Mouse (Mus musculus) forebrain, embryonic 11.5 days (tissue): Measurements from ENCODE around the gene Prkca. TPM values are rescaled to one million over a fixed set of nuclear protein-coding genes. Genes with fewer than 3 reads are reported as not detected.

ENCODE experiments used
- ATAC-seq: fragments of 200-750 bp; cut with Nextera tagmentation; replicated peaks from 2 replicates; pipeline ENCODE4 v1.8.0; 2017; ENCODE audit warnings: moderate TSS enrichment; ENCODE audit not compliant: low FRiP score
- DNase-seq: peaks from one replicate; pipeline ENCODE4 v3.0.0-alpha.2; 2017; ENCODE audit warnings: low spot score
- H3K27ac ChIP-seq: fragments of 300-500 bp; sonication (generic); 2 replicates; pipeline ENCODE4 v1.5.1; 2014; ENCODE audit warnings: low read depth, low read length
- H3K27me3 ChIP-seq: fragments of 300-500 bp; sonication (generic); 2 replicates; pipeline ENCODE4 v1.6.1; 2014; ENCODE audit warnings: mild to moderate bottlenecking, low read length, mixed read lengths; ENCODE audit not compliant: control insufficient read depth, insufficient read depth
- H3K36me3 ChIP-seq: fragments of 300-500 bp; sonication (generic); 2 replicates; pipeline ENCODE4 v1.6.1; 2014; ENCODE audit warnings: mild to moderate bottlenecking, low read length, moderate library complexity, mixed read lengths; ENCODE audit not compliant: control insufficient read depth, insufficient read depth
- H3K4me1 ChIP-seq: fragments of 300-500 bp; sonication (generic); replicated peaks from 2 replicates; pipeline ENCODE4 v1.6.1; 2014; ENCODE audit warnings: low read length, mixed read lengths; ENCODE audit not compliant: control insufficient read depth, insufficient read depth
- H3K4me2 ChIP-seq: fragments of 300-500 bp; sonication (generic); 2 replicates; pipeline ENCODE4 v1.6.1; 2014; ENCODE audit warnings: low read depth, mild to moderate bottlenecking, low read length, moderate library complexity, mixed read lengths; ENCODE audit not compliant: severe bottlenecking
- H3K4me3 ChIP-seq: fragments of 300-500 bp; sonication (generic); 2 replicates; pipeline ENCODE4 v1.5.1; 2014; ENCODE audit warnings: low read depth, low read length
- H3K9ac ChIP-seq: fragments of 300-500 bp; sonication (generic); 2 replicates; pipeline ENCODE4 v1.6.1; 2014; ENCODE audit warnings: low read length
- H3K9me3 ChIP-seq: fragments of 300-500 bp; sonication (generic); 2 replicates; pipeline ENCODE4 v1.6.1; 2016; ENCODE audit warnings: low read length, mixed read lengths; ENCODE audit not compliant: control insufficient read depth
- WGBS: fragments of 180-500 bp; shearing (Covaris S2); extraction: QIAGEN DNeasy Blood & Tissue Kit; methylation state at CpG from one replicate; pipeline ENCODE4 v1.1.7; 2014; 5-methylcytosine and 5-hydroxymethylcytosine counted together
- polyA plus RNA-seq: library from polyadenylated mRNA; unstranded; fragments of >200 nt; fragmentation: Nextera tagmentation; extraction: Ambion mirVana; gene quantifications from 2 replicates; pipeline ENCODE4 v1.2.1, GENCODE M21; 2014

Gene Prkca
- polyA plus RNA-seq, 1 experiment from 2014 or later, result 5.2 TPM

DNA sequence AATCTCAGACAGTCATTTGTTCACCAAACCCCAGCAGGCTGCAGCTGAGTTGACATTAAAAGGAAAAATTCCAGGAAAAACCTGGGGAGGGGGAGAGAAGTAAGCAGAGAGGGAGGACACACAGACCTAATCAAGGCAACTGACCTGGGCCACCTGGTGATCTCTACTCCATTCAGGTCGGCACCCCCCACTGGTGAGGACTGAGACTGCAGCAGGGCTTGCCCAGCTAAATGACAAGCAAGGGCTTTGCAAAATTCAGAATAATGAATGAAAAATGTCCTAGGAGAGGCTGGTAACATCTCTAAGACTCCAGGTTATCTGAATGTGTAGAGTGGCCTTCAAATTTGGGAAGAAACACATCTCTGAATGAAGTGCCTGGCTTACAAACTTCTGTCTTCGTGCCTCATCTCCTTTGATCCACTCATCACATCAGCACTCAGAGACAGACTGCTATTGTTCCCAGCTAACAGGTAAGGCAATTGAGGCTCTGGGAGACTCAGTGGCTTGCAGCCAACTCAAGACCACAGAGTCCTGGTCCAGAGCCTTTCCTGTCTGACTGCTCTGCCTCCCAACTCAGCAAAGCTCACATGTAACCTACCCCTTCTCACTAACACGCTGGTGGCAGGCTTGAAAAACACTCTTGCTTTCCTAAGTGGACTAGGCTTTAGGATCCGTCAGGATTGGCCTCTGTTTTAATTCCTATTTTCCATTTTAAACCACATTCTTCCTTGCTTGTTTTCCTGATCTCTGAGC is 208.1 kb downstream of the Prkca start:
- Histone ChIP-seq H3K9ac (no peak overlapping the region), H3K4me1 (no peaks in the 10 kb centered on the region; the same call in 1 of the 2 replicates), H3K27ac (no peak overlapping the region), H3K36me3 (no peaks in the 10 kb centered on the region), H3K4me3 (no peak overlapping the region), H3K9me3 (no peaks in the 10 kb centered on the region), H3K4me2 (no peak overlapping the region), H3K27me3 (no peaks in the 10 kb centered on the region)
- DNase-seq (peak; percentile 58), ATAC-seq (no peak)
- WGBS, result 28% methylated on average over 4 of the region's 4 CpGs

DNA sequence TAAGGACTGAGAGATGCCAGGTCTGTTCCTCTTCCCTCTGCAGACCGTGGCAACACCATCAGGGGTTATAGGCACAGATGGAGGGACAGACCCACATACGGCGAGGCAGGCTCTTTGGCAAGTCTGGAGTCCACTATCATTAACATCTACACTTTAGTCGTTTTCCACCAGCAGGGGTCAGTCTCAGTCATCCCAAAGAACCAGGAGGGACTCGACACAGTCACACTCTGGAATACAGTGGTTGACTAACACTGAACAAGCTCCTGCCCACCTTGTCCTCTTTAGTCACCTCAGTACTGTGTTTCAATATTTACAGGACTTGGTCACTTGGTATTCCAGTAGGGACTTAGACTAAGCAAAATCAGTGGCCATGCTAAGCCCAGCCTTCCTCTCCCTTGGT is 215.1 kb downstream of the Prkca start:
- no peaks in the 10 kb centered on the region for H3K36me3 ChIP-seq
- no peaks in the 10 kb centered on the region for H3K9me3 ChIP-seq
- no peaks in the 10 kb centered on the region for H3K4me1 ChIP-seq
- ATAC-seq (0 out of 2 replicates have a peak, but pooled peaks have one; percentile 33), DNase-seq (peak; percentile 70)
- no peak overlapping the region for H3K27ac ChIP-seq
- WGBS, result 47% methylated on average over 5 of the region's 5 CpGs
- no peak overlapping the region for H3K4me2 ChIP-seq
- no peak overlapping the region for H3K9ac ChIP-seq
- no peak overlapping the region for H3K4me3 ChIP-seq
- no peaks in the 10 kb centered on the region for H3K27me3 ChIP-seq

DNA sequence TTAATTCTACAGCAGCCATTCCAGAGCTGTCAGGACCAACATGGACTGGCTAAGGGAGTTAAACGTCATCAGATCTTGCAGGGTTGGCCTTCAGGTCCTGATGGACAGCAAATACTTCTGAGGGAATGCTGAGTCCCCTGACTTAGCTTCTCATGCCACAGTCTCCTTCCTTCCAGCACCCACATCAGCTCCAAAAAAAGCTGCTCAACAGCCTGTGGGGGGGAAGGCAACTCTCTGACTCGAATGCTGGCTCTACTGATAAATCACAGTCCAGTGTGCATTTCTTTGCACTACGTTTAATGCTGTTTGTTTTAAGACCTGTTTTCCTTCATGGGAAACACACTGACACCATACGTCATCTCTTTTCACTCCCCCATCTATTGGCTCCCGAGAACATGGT is 215.8 kb downstream of the Prkca start:
- H3K36me3 ChIP-seq, result no peaks in the 10 kb centered on the region
- H3K9me3 ChIP-seq, result no peaks in the 10 kb centered on the region
- no peak overlapping the region for H3K4me3 ChIP-seq
- DNase-seq, result no peak
- no peaks in the 10 kb centered on the region for H3K4me1 ChIP-seq
- ATAC-seq, result no peak
- no peak overlapping the region for H3K4me2 ChIP-seq
- no peak overlapping the region for H3K9ac ChIP-seq
- no peak overlapping the region for H3K27ac ChIP-seq
- WGBS, result 87% methylated on average over 5 of the region's 5 CpGs
- H3K27me3 ChIP-seq, result no peaks in the 10 kb centered on the region

DNA sequence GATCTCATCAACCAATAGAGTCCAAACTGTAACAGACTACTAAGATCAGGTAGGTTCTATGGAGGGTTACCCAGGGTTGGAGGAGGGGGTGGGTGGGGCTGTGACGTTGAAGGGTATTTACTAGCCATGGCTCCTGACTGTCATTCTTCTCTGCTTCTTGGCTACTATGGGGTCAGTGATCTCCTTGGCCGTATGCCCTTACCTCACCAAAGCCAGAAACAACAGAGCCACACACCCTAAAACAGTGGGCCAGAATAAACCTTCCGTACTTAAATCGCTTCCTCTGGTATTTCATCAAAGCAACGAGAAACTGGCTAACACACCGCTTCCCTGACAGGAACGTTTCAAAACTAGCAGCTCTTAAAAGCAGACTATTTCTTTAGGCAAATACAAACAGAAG is 221.2 kb downstream of the Prkca start:
- Histone ChIP-seq H3K9ac (no peak overlapping the region), H3K36me3 (no peaks in the 10 kb centered on the region), H3K9me3 (no peaks in the 10 kb centered on the region), H3K4me3 (no peak overlapping the region), H3K27ac (no peak overlapping the region), H3K4me2 (no peak overlapping the region), H3K4me1 (no peaks in the 10 kb centered on the region), H3K27me3 (no peaks in the 10 kb centered on the region)
- 90% methylated on average over 7 of the region's 7 CpGs for WGBS
- DNase-seq (no peak), ATAC-seq (no peak)

DNA sequence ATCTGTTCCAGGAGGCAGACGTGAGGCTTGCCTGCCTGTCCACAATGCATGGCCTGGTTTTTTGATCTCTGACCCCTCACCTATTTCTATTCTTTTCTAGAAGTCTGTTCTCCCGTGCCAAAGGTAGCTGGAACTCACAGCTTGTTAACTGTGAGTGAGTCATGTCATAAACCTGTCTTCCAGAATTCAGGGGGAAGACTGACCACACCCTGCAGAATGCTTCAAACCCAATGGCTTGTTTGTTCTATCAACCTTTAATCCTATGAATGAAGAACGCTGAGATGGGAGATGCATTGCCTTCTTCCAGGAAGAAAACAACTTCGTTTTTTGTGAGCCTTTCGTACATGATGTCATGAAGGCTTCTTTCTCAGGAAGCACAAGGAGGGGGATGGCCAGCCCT is 223.0 kb downstream of the Prkca start:
- Histone ChIP-seq H3K4me2 (no peak overlapping the region), H3K9me3 (no peaks in the 10 kb centered on the region), H3K27me3 (no peaks in the 10 kb centered on the region), H3K27ac (no peak overlapping the region), H3K4me3 (no peak overlapping the region), H3K36me3 (no peaks in the 10 kb centered on the region), H3K9ac (no peak overlapping the region), H3K4me1 (no peaks in the 10 kb centered on the region)
- DNase-seq, result no peak
- 89% methylated on average over 5 of the region's 5 CpGs for WGBS
- no peak for ATAC-seq

DNA sequence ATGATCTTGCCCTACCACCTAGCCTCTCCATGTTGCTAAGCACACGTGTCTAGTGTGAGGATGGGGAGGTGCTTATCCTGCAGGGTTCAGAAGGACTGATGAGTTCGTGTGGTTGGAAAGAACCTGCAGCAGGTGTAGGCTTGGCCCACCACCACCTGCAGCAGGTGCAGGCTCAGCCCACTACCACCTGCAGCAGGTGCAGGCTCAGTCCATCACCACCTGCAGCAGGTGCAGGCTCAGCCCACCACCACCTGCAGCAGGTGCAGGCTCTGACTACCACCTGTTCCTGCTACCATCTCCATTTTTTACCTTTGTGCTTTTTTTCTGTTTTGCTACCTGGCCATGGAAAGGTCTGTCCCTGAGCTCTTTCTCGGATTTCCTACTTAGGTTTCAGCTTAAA is 223.9 kb downstream of the Prkca start:
- no peak for DNase-seq
- 78% methylated on average over 3 of the region's 3 CpGs for WGBS
- no peaks in the 10 kb centered on the region for H3K4me1 ChIP-seq
- H3K9me3 ChIP-seq, result no peaks in the 10 kb centered on the region
- no peak overlapping the region for H3K9ac ChIP-seq
- H3K4me3 ChIP-seq, result no peak overlapping the region
- no peak overlapping the region for H3K27ac ChIP-seq
- no peaks in the 10 kb centered on the region for H3K27me3 ChIP-seq
- no peak for ATAC-seq
- no peaks in the 10 kb centered on the region for H3K36me3 ChIP-seq
- H3K4me2 ChIP-seq, result no peak overlapping the region

DNA sequence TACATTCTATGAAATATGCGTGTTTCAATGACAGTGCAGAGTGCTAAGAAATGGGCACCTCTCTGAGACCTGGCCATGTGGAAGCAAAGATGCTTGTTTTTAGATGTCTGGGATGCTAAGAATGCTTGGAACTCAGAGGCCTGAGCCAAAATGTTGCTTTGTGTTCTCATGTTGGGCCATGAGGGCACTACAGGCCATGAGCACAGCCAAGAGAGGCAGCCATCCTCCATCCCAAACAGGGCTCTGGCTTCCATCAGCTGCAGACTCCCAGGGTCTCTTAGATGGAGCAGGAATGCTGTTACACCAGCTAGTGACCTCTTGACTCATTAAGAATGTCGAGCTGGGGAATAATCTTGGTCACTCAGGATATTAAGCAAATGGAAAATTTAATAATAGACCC is 224.9 kb downstream of the Prkca start:
- ATAC-seq (no peak), DNase-seq (no peak)
- H3K4me3 ChIP-seq, result no peak overlapping the region
- 88% methylated on average over 2 of the region's 2 CpGs for WGBS
- H3K4me2 ChIP-seq, result no peak overlapping the region
- no peaks in the 10 kb centered on the region for H3K4me1 ChIP-seq
- H3K9me3 ChIP-seq, result no peaks in the 10 kb centered on the region
- no peak overlapping the region for H3K27ac ChIP-seq
- no peaks in the 10 kb centered on the region for H3K36me3 ChIP-seq
- no peak overlapping the region for H3K9ac ChIP-seq
- H3K27me3 ChIP-seq, result no peaks in the 10 kb centered on the region

DNA sequence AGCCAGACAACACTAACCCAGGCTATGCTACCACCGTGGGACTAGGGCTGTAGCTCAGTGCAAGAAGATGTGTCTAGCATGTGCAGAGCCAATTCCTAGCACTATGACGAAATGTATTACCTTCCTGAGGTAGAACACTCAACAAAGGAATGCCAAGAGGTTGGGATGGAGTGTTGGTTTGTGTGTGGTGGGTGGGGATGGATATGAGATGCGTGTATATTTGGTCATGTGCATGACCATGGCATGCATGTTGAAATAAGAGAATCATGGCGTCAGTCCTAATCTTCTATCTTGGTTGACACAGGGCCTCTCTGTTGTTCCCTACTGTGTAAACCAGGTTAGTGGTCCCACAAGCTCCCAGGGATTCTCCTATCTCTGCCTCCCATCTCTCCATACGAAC is 225.5 kb downstream of the Prkca start:
- no peak overlapping the region for H3K9ac ChIP-seq
- H3K27ac ChIP-seq, result no peak overlapping the region
- ATAC-seq (no peak), DNase-seq (no peak)
- no peaks in the 10 kb centered on the region for H3K36me3 ChIP-seq
- no peaks in the 10 kb centered on the region for H3K4me1 ChIP-seq
- H3K4me3 ChIP-seq, result no peak overlapping the region
- no peak overlapping the region for H3K4me2 ChIP-seq
- WGBS, result 86% methylated on average over 5 of the region's 5 CpGs
- H3K27me3 ChIP-seq, result no peaks in the 10 kb centered on the region
- no peaks in the 10 kb centered on the region for H3K9me3 ChIP-seq

DNA sequence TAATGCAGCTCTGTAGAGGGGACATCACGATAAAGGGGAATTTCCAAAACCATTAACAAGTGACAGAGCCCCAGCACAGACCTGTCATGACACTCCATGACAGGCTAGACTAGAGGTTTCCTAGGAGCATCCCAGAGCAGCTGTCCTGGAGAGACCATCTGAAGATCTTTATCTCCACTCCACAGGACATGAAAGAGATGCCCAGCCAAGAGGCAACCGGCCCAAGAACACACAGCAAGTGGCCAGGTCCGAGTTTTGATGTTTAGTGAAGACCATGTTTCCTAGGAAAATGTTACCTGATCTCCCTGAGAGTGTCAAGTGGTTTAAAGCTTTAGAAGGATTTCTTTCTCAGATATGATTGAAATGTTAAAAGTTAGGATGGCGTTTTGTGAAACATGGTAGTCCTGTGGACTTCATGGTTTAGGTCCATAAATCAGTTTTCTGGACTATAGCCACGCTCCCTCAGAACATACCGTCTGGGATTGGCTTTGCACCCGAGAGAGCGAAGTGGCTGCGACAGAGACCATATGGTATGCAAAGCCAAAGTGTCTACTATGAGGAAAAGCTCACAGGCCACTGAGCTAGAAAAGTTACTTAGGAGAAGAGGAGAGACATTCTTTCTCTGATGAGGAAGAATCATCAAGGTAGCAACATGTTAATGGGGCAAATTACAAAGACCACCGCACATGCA is 226.2 kb downstream of the Prkca start:
- no peak overlapping the region for H3K27ac ChIP-seq
- no peaks in the 10 kb centered on the region for H3K27me3 ChIP-seq
- no peak for ATAC-seq
- H3K9ac ChIP-seq, result no peak overlapping the region
- H3K9me3 ChIP-seq, result no peaks in the 10 kb centered on the region
- H3K4me1 ChIP-seq, result no peaks in the 10 kb centered on the region
- H3K4me3 ChIP-seq, result no peak overlapping the region
- no peak overlapping the region for H3K4me2 ChIP-seq
- DNase-seq, result no peak
- H3K36me3 ChIP-seq, result no peaks in the 10 kb centered on the region
- WGBS, result 91% methylated on average over 10 of the region's 10 CpGs
